Mouse (Mus musculus): ENCODE data around the gene Gm5767. TPM values are rescaled to one million over a fixed set of nuclear protein-coding genes. Genes with fewer than 3 reads are reported as not detected.
A peak's percentile ranks its signal among the peaks of the same experiment; 100 is the strongest.

The Gm5767 gene
- polyA plus RNA-seq, 1 experiment from 2014 or later = 0.26 TPM

DNA sequence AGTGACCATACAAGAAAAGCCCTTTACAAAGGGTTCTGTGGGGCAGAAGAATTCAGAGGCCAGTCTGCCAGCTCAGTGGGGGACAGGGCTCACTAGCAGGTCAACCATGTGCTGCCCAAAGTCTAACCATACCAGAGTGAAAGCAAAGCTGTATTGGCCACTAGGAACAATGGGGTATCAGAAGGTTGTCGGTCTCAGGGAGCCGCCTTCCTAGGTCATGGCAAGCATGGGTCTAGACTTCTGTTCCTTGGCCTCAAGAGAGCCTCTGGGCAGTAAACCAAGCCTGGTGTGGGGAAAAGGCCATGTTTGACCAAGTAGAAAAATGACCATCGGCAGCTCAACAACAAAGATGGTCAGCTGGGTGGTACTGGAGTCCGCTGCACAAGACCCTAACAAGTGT is 21.8 kb upstream of the Gm5767 start:
- no peaks in the 10 kb centered on the region for H3K9me3 ChIP-seq
- H3K27ac ChIP-seq = no peak overlapping the region
- H3K36me3 ChIP-seq (replicated peaks) = peaks cover 95% of the 10 kb centered on the region
- 87% methylated on average over 4 of the region's 4 CpGs for WGBS
- no peaks in the 10 kb centered on the region for H3K27me3 ChIP-seq (ENCODE audit: poor library complexity, severe bottlenecking)
- H3K4me1 ChIP-seq = no peaks in the 10 kb centered on the region
- no peak for DNase-seq (ENCODE audit: extremely low spot score, low spot score)
- H3K4me3 ChIP-seq = no peak overlapping the region

DNA sequence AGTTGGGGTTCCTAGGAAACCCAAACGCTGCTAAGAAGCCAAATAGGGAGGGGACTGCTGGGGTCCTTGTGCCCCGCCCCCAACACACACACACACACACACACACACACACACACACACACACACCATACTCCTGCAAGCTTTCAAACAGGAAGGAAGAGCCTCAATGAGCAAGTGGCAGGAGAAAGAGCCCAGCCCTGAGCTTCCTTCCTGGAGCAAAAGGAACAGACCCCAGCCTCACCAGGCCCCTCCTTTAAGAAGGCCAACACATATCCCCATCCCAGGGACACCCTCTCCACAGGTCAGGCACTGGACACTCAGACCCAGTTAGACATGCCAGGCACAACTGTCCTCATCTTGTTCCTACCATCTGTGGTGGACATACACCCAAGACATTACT is 17.5 kb upstream of the Gm5767 start:
- H3K9me3 ChIP-seq = no peaks in the 10 kb centered on the region
- H3K4me1 ChIP-seq = peaks cover 19% of the 10 kb centered on the region
- 83% methylated on average over 2 of the region's 2 CpGs for WGBS
- no peak overlapping the region for H3K27ac ChIP-seq
- peaks cover 89% of the 10 kb centered on the region for H3K36me3 ChIP-seq (replicated peaks)
- no peaks in the 10 kb centered on the region for H3K27me3 ChIP-seq (ENCODE audit: poor library complexity, severe bottlenecking)
- DNase-seq (ENCODE audit: extremely low spot score, low spot score) = no peak
- H3K4me3 ChIP-seq = no peak overlapping the region

DNA sequence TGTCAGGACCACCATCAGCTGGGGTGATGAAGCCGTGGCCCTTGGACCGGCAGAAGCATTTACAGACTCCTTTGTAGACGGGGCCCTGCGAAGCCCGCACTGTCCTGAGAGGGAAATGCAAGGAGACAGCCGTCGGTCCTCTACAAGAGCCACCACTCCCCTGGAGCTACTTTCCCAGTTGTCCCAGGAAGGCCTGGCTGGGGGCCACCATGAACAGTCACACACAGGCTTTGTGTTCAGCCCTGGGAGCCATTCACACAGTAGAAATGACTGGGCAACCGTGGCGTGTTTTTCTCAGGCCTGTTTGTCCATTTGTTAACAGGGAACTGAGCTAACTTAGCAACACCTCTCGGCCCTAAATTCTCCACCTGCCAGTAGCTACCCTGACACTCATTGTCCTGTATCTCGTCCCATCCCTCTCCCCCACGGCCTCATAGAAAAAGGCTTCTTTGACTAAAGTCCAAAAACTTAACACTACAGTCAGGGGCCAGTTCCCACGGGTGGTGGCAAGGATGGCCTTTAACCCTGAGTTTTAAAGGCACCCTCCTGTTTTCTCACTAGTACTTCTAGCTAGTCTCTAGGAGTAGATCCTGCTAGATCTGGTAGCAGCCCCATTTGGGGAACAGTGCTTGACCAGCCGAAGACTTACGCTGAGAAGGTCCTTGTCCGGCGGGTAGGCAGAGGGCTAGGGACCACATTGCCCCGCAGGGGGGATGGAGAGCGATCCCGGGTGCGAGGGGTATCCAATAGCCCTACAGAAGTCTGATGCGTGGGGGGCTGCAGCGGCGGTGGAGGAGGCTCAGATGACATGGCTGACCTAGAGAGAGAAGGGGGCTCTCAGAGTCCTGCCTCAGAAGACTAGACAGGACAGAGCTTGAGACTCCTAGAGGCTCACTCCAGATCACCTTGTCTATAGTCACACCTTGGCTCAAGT is 16.7 kb upstream of the Gm5767 start:
- H3K4me1 ChIP-seq = peaks cover 27% of the 10 kb centered on the region
- 87% methylated on average over 24 of the region's 24 CpGs for WGBS
- no peak for DNase-seq (ENCODE audit: extremely low spot score, low spot score)
- H3K27ac ChIP-seq = no peak overlapping the region
- peaks cover 86% of the 10 kb centered on the region for H3K36me3 ChIP-seq (replicated peaks)
- H3K9me3 ChIP-seq = no peaks in the 10 kb centered on the region
- H3K27me3 ChIP-seq (ENCODE audit: poor library complexity, severe bottlenecking) = no peaks in the 10 kb centered on the region
- H3K4me3 ChIP-seq = no peak overlapping the region

DNA sequence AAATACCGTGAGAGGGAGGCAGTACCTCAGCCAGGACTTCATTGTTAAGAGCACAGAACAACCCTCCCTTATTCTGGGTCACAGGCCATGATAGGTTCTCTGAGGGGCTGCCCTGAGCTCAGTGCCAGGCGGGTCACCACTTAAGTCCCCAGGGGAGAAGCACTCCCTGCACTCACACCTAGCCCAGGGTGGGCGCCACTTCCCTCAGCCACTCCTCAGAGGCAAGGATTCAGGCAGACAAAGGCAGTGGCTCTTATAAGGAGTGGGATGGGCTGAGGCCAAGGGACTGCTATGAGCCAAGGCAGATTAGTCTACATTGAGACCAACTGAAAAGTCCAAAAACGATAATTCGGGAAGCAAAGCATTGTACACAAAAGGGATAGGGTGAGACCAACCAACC is 15.2 kb upstream of the Gm5767 start:
- Histone ChIP-seq H3K4me1 (peaks cover 42% of the 10 kb centered on the region), H3K27ac (0 out of 2 replicates have a peak overlapping the region, but pooled peaks have one; percentile 3), H3K9me3 (no peaks in the 10 kb centered on the region), H3K27me3 (ENCODE audit: poor library complexity, severe bottlenecking) (peaks cover 3% of the 10 kb centered on the region; the same call in 1 of the 2 replicates), H3K4me3 (no peak overlapping the region), H3K36me3 (replicated peaks) (peaks cover 75% of the 10 kb centered on the region)
- DNase-seq (ENCODE audit: extremely low spot score, low spot score) = no peak
- 82% methylated on average over 5 of the region's 5 CpGs for WGBS

- Histone ChIP-seq H3K27ac (peak overlapping the region; percentile 3; the same call in 1 of the 2 replicates), H3K9me3 (no peaks in the 10 kb centered on the region), H3K4me3 (no peak overlapping the region), H3K36me3 (replicated peaks) (peaks cover 66% of the 10 kb centered on the region), H3K27me3 (ENCODE audit: poor library complexity, severe bottlenecking) (peaks cover 3% of the 10 kb centered on the region; the same call in 1 of the 2 replicates), H3K4me1 (peaks cover 53% of the 10 kb centered on the region)
- 82% methylated on average over 2 of the region's 2 CpGs for WGBS
- no peak for DNase-seq (ENCODE audit: extremely low spot score, low spot score)
These were observed 14.1 kb upstream of the Gm5767 start for GRCm38 (mm10) chr16:8666452-8666851.

GRCm38 (mm10) chr16:8667261-8667660 is 13.3 kb upstream of the Gm5767 start:
- Histone ChIP-seq H3K9me3 (no peaks in the 10 kb centered on the region), H3K36me3 (replicated peaks) (peaks cover 58% of the 10 kb centered on the region)

GRCm38 (mm10) chr16:8667814-8668213 is 12.8 kb upstream of the Gm5767 start:
- Histone ChIP-seq H3K27ac (peak overlapping the region; percentile 44), H3K9me3 (no peaks in the 10 kb centered on the region), H3K4me1 (peaks cover 65% of the 10 kb centered on the region), H3K36me3 (replicated peaks) (peaks cover 52% of the 10 kb centered on the region), H3K27me3 (ENCODE audit: poor library complexity, severe bottlenecking) (peaks cover 6% of the 10 kb centered on the region), H3K4me3 (no peak overlapping the region; the same call in 1 of the 2 replicates)
- 69% methylated on average over 4 of the region's 4 CpGs for WGBS
- DNase-seq (ENCODE audit: extremely low spot score, low spot score) = no peak

More at GRCm38 (mm10) chr16:8667261-8667660, 13.3 kb upstream of the Gm5767 start:
- no peak for DNase-seq (ENCODE audit: extremely low spot score, low spot score)
- Histone ChIP-seq H3K27me3 (ENCODE audit: poor library complexity, severe bottlenecking) (peaks cover 3% of the 10 kb centered on the region; the same call in 1 of the 2 replicates), H3K27ac (peak overlapping the region; percentile 44), H3K4me3 (no peak overlapping the region), H3K4me1 (peaks cover 61% of the 10 kb centered on the region)
- WGBS = 82% methylated on average over 7 of the region's 7 CpGs

GRCm38 (mm10) chr16:8668386-8668785 is 12.2 kb upstream of the Gm5767 start:
- peaks cover 46% of the 10 kb centered on the region for H3K36me3 ChIP-seq (replicated peaks)
- no peaks in the 10 kb centered on the region for H3K9me3 ChIP-seq
- H3K4me1 ChIP-seq = peaks cover 65% of the 10 kb centered on the region
- no peak overlapping the region for H3K4me3 ChIP-seq
- WGBS = 88% methylated on average over 2 of the region's 2 CpGs
- DNase-seq (ENCODE audit: extremely low spot score, low spot score) = no peak
- H3K27me3 ChIP-seq (ENCODE audit: poor library complexity, severe bottlenecking) = peaks cover 12% of the 10 kb centered on the region
- H3K27ac ChIP-seq = no peak overlapping the region

GRCm38 (mm10) chr16:8669432-8669831 is 11.1 kb upstream of the Gm5767 start:
- peak overlapping the region; percentile 75 for H3K4me3 ChIP-seq
- WGBS = 53% methylated on average over 5 of the region's 5 CpGs
- H3K36me3 ChIP-seq (replicated peaks) = peaks cover 36% of the 10 kb centered on the region
- no peaks in the 10 kb centered on the region for H3K9me3 ChIP-seq
- H3K4me1 ChIP-seq = peaks cover 69% of the 10 kb centered on the region
- no peak for DNase-seq (ENCODE audit: extremely low spot score, low spot score)
- H3K27me3 ChIP-seq (ENCODE audit: poor library complexity, severe bottlenecking) = peaks cover 22% of the 10 kb centered on the region
- H3K27ac ChIP-seq = peak overlapping the region; percentile 92

DNA sequence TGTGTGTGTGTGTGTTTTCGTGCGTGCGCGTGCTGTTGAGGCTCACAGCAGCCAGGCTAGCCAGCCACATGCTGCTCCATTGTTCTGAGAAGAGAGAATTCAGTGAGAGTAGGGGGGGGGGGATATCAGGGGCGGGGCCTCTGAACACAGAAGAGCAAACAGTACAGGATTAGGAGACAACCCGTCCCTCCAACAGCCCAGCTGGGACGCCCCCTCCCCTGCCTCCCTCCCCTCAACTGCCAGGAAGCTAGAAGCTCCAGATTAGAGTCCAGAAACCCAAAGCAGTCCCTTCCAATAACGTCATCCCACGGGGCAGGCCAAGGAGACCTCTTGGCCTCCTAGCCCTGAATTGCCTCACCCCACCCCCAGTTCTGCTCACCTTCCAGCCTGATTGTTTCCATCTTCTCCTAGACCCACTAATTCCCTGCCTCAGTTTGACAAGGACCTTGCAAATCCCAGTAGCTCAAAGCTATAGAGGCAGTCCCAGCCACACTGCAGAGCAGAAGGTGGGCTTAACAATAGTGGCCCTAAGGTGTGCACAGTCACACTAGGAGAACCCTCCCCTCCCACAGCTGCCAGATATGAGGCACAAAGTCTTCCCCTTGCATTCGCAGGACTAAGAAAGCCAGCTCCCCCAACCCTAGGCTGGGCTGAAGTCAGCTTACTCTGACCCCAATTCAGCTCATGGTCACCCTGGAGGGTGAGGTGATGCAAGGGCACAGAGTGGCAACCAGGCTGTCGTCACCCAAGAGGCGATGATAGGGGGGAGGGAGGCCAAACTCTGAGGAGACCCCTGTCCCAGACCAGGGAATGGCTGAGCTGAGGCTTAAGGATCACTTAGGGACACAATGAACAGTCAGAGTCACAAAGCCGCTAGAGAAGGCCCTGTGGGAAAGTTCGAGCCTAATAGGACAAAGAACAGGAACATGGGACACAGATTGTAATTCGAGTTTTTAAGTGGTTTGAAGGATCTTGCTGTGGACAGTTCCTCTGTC is 10.2 kb upstream of the Gm5767 start:
- Histone ChIP-seq H3K4me3 (peak overlapping the region; percentile 75), H3K27me3 (ENCODE audit: poor library complexity, severe bottlenecking) (peaks cover 22% of the 10 kb centered on the region), H3K27ac (peak overlapping the region; percentile 92), H3K9me3 (no peaks in the 10 kb centered on the region), H3K4me1 (peaks cover 69% of the 10 kb centered on the region), H3K36me3 (replicated peaks) (peaks cover 30% of the 10 kb centered on the region)
- 2% methylated on average over 15 of the region's 15 CpGs for WGBS
- peak; percentile 71 for DNase-seq (ENCODE audit: extremely low spot score, low spot score)

GRCm38 (mm10) chr16:8671551-8672349 is 8.8 kb upstream of the Gm5767 start, which contains the start of gene Carhsp1:
TSS of gene Carhsp1 (minus strand) at chr16:8672155.
- Histone ChIP-seq H3K4me1 (peaks cover 62% of the 10 kb centered on the region), H3K27ac (peak within 1 kb of the TSS; percentile 92), H3K27me3 (ENCODE audit: poor library complexity, severe bottlenecking) (peaks cover 22% of the 10 kb centered on the region), H3K4me3 (peak within 1 kb of the TSS; percentile 75), H3K9me3 (no peaks in the 10 kb centered on the region), H3K36me3 (replicated peaks) (peaks cover 17% of the 10 kb centered on the region; the same call in 1 of the 2 replicates)
- DNase-seq (ENCODE audit: extremely low spot score, low spot score) = peak; percentile 95
- under 1% methylated on average over 67 of the region's 67 CpGs for WGBS

DNA sequence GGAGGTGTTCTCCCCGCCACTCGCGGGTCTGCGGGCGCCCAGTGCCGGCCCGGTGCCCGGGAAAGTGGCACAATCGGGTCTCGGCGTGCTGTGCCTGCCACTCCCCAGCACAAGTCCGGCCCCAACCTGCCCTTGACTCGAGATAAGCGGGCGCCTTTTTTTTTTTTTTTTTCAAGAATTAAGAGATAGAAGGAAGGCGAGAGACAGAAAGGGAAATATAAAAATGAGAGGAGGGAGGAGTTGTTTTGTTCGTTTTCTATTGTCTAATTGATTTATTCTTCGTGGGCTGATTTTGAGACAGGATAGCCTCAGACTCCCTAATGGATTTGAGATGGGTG is 8.3 kb upstream of the Gm5767 start:
- Histone ChIP-seq H3K27me3 (ENCODE audit: poor library complexity, severe bottlenecking) (peaks cover 22% of the 10 kb centered on the region), H3K36me3 (replicated peaks) (peaks cover 15% of the 10 kb centered on the region; the same call in 1 of the 2 replicates), H3K4me3 (peak overlapping the region; percentile 75), H3K4me1 (peaks cover 58% of the 10 kb centered on the region), H3K9me3 (no peaks in the 10 kb centered on the region), H3K27ac (peak overlapping the region; percentile 92)
- DNase-seq (ENCODE audit: extremely low spot score, low spot score) = no peak
- under 1% methylated on average over 18 of the region's 18 CpGs for WGBS
